Mouse (Mus musculus): ENCODE results near the gene Tns1. TPM values are rescaled to one million over a fixed set of nuclear protein-coding genes. Genes with fewer than 3 reads are reported as not detected.

Gene Tns1
- polyA plus RNA-seq, 1 experiment from 2014 or later, result 17.3 TPM

- no peaks in the 10 kb centered on the region; the same call in 1 of the 2 replicates for H3K4me1 ChIP-seq (replicated peaks; ENCODE audit: control insufficient read depth, insufficient read depth, low read length)
- H3K36me3 ChIP-seq (ENCODE audit: control insufficient read depth, insufficient read depth, low read length), result no peaks in the 10 kb centered on the region
- no peaks in the 10 kb centered on the region for H3K27me3 ChIP-seq (ENCODE audit: control insufficient read depth, insufficient read depth, low read length)
- H3K27ac ChIP-seq (ENCODE audit: low read depth, low read length), result no peak overlapping the region
- H3K9me3 ChIP-seq (ENCODE audit: control insufficient read depth, low read length), result no peaks in the 10 kb centered on the region
- WGBS, result 21% methylated on average over 2 of the region's 2 CpGs
- no peak for ATAC-seq (ENCODE audit: low FRiP score)
- DNase-seq (ENCODE audit: low spot score), result peak; percentile 86
- H3K9ac ChIP-seq (ENCODE audit: low read depth, low read length), result no peak overlapping the region
- H3K4me3 ChIP-seq (ENCODE audit: low read depth, low read length), result no peak overlapping the region
- H3K4me2 ChIP-seq (replicated peaks; ENCODE audit: low read depth, low read length), result no peak overlapping the region
Observed at GRCm38 (mm10) chr1:74077353-74077752, 46.9 kb downstream of the Tns1 start.

- H3K27ac ChIP-seq (ENCODE audit: low read depth, low read length), result no peak overlapping the region
- WGBS, result 85% methylated on average over 4 of the region's 4 CpGs
Observed at GRCm38 (mm10) chr1:74076230-74076629, 48.0 kb downstream of the Tns1 start.

DNA sequence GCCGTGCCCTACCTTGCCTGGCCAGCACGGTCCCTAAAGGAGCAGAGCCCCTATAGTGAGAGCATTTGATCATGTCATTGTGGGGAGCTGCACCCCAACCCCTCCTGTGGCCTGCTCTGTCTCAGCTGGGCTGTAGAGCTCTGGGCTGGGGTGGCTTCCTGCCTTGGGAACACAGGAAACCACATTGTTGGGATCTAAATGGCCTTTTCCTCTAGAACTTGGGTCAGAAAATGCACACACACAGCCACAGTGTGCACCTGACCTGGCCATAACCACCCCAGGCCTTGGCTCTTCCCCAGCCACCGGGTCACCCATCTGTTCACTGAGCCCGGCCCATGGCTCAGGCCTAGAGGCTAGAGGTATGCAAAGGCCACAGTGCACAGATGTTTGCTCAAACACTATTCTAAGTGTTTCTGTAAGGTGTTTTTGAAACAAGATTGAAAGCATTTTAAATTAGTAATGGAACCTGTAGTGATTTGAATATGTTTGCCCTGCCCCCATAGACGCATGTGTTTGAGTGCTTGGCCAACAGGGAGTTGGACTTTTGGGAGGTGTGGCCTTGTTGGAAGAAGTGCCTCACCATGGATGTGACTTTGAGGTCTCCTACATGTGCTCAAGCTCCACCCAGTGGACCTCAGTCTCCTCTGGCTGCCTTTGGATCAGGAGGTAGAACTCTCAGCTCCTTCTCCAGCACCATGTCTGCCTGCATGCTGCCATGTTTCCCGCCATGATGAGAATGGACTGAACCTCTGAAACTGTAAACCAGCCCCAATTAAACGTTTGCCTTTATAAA lies 49.4 kb downstream of the Tns1 start:
- 92% methylated on average over 7 of the region's 7 CpGs for whole genome bisulfite sequencing
- H3K36me3 ChIP-seq (ENCODE audit: control insufficient read depth, insufficient read depth, low read length), result no peaks in the 10 kb centered on the region
- ATAC-seq (ENCODE audit: low FRiP score), result no peak
- H3K4me3 ChIP-seq (ENCODE audit: low read depth, low read length), result no peak overlapping the region
- no peaks in the 10 kb centered on the region for H3K4me1 ChIP-seq (replicated peaks; ENCODE audit: control insufficient read depth, insufficient read depth, low read length)
- no peaks in the 10 kb centered on the region for H3K9me3 ChIP-seq (ENCODE audit: control insufficient read depth, low read length)
- no peaks in the 10 kb centered on the region for H3K27me3 ChIP-seq (ENCODE audit: control insufficient read depth, insufficient read depth, low read length)
- H3K9ac ChIP-seq (ENCODE audit: low read depth, low read length), result no peak overlapping the region
- no peak overlapping the region for H3K4me2 ChIP-seq (replicated peaks; ENCODE audit: low read depth, low read length)
- no peak overlapping the region for H3K27ac ChIP-seq (ENCODE audit: low read depth, low read length)
- DNase-seq (ENCODE audit: low spot score), result no peak

More at GRCm38 (mm10) chr1:74076230-74076629, 48.0 kb downstream of the Tns1 start:
- Histone ChIP-seq H3K36me3 (ENCODE audit: control insufficient read depth, insufficient read depth, low read length) (no peaks in the 10 kb centered on the region), H3K4me3 (ENCODE audit: low read depth, low read length) (no peak overlapping the region), H3K27me3 (ENCODE audit: control insufficient read depth, insufficient read depth, low read length) (no peaks in the 10 kb centered on the region), H3K9me3 (ENCODE audit: control insufficient read depth, low read length) (no peaks in the 10 kb centered on the region), H3K4me1 (replicated peaks; ENCODE audit: control insufficient read depth, insufficient read depth, low read length) (no peaks in the 10 kb centered on the region), H3K9ac (ENCODE audit: low read depth, low read length) (no peak overlapping the region), H3K4me2 (replicated peaks; ENCODE audit: low read depth, low read length) (no peak overlapping the region)
- DNase-seq (ENCODE audit: low spot score) (no peak), ATAC-seq (ENCODE audit: low FRiP score) (no peak)

- WGBS, result 79% methylated on average over 6 of the region's 6 CpGs
- Histone ChIP-seq H3K9me3 (ENCODE audit: control insufficient read depth, low read length) (no peaks in the 10 kb centered on the region), H3K4me2 (replicated peaks; ENCODE audit: low read depth, low read length) (no peak overlapping the region), H3K4me1 (replicated peaks; ENCODE audit: control insufficient read depth, insufficient read depth, low read length) (no peaks in the 10 kb centered on the region; the same call in none of the 2 replicates), H3K36me3 (ENCODE audit: control insufficient read depth, insufficient read depth, low read length) (no peaks in the 10 kb centered on the region), H3K27me3 (ENCODE audit: control insufficient read depth, insufficient read depth, low read length) (no peaks in the 10 kb centered on the region), H3K4me3 (ENCODE audit: low read depth, low read length) (no peak overlapping the region), H3K9ac (ENCODE audit: low read depth, low read length) (no peak overlapping the region), H3K27ac (ENCODE audit: low read depth, low read length) (no peak overlapping the region)
- DNase-seq (ENCODE audit: low spot score) (no peak), ATAC-seq (ENCODE audit: low FRiP score) (no peak)
Observed at GRCm38 (mm10) chr1:74073791-74074190, 50.5 kb downstream of the Tns1 start.

GRCm38 (mm10) chr1:74070745-74071144 lies 53.5 kb downstream of the Tns1 start:
- 84% methylated on average over 4 of the region's 4 CpGs for WGBS
- no peaks in the 10 kb centered on the region for H3K36me3 ChIP-seq (ENCODE audit: control insufficient read depth, insufficient read depth, low read length)
- H3K4me1 ChIP-seq (replicated peaks; ENCODE audit: control insufficient read depth, insufficient read depth, low read length), result peaks cover 6% of the 10 kb centered on the region
- no peak overlapping the region for H3K4me3 ChIP-seq (ENCODE audit: low read depth, low read length)
- H3K4me2 ChIP-seq (replicated peaks; ENCODE audit: low read depth, low read length), result no peak overlapping the region
- H3K9ac ChIP-seq (ENCODE audit: low read depth, low read length), result no peak overlapping the region
- DNase-seq (ENCODE audit: low spot score) (no peak), ATAC-seq (ENCODE audit: low FRiP score) (no peak)
- no peaks in the 10 kb centered on the region for H3K9me3 ChIP-seq (ENCODE audit: control insufficient read depth, low read length)
- H3K27me3 ChIP-seq (ENCODE audit: control insufficient read depth, insufficient read depth, low read length), result no peaks in the 10 kb centered on the region; the same call in 1 of the 2 replicates
- H3K27ac ChIP-seq (ENCODE audit: low read depth, low read length), result no peak overlapping the region

DNA sequence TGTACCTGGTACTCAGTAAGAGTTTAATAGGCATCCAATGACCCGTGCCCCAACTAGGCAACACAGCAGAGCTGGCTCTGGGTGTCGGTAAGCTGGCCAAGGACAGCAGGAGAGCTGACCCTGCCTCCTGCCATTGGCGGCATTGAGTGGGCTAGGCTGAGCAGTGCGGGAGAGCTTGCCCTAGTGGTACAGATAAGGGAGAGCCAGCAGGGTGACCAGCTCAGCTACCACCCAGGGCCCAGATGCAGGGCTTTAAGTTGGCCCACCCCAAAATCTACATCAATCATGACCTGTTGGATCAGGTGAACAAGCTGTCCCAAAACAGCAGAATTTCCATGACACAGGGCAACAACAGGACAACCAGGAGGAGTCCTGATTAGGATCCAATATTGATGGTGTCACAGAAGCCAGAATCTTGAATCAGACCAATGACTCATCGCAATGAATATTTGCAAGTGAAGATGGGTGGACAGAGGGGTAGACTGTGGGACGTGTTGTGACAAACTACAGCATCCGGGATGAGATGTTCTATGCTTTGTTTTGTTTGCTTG lies 54.2 kb downstream of the Tns1 start:
- H3K9ac ChIP-seq (ENCODE audit: low read depth, low read length), result no peak overlapping the region
- peaks cover 6% of the 10 kb centered on the region for H3K4me1 ChIP-seq (replicated peaks; ENCODE audit: control insufficient read depth, insufficient read depth, low read length)
- no peaks in the 10 kb centered on the region for H3K36me3 ChIP-seq (ENCODE audit: control insufficient read depth, insufficient read depth, low read length)
- H3K27ac ChIP-seq (ENCODE audit: low read depth, low read length), result no peak overlapping the region
- H3K9me3 ChIP-seq (ENCODE audit: control insufficient read depth, low read length), result no peaks in the 10 kb centered on the region
- no peak overlapping the region for H3K4me2 ChIP-seq (replicated peaks; ENCODE audit: low read depth, low read length)
- H3K4me3 ChIP-seq (ENCODE audit: low read depth, low read length), result no peak overlapping the region
- H3K27me3 ChIP-seq (ENCODE audit: control insufficient read depth, insufficient read depth, low read length), result no peaks in the 10 kb centered on the region; the same call in 1 of the 2 replicates
- no peak for DNase-seq (ENCODE audit: low spot score)
- ATAC-seq (ENCODE audit: low FRiP score), result no peak
- 79% methylated on average over 7 of the region's 7 CpGs for WGBS

DNA sequence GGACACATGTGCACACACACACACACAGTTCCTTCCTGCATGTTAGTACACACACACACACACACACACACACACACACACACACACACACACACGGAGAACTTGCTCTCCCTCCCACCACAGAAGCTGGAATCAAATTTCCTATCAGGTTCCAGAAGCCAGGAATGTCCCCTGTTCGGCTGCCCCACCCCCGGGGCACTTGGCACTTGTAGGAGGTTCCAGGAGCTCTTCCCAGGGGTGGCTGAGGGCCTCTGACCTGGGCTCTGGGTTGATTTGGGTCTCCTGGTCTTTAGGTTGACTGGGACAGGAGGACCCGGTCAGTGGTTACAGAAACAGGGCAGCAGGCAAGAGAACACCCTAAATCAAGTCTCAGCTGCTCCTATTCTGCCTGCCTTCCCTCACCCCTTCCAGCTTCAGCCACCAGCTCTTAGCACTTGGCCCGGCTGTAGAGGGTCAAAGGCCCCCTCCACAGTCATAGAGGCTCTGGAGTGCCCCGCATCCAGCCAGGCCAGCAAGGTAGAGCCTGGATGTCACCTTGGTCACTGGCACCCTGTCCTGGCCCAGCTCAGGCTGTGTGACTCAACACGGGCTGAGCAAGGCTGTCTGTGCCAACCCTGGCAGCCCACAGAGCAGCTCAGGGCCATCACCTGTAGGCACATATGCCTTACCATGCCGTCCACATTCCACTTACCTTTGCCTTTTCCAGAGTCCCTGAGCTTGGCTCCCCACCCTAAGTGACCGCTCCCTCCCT lies 55.0 kb downstream of the Tns1 start:
- WGBS, result 48% methylated on average over 9 of the region's 9 CpGs

DNA sequence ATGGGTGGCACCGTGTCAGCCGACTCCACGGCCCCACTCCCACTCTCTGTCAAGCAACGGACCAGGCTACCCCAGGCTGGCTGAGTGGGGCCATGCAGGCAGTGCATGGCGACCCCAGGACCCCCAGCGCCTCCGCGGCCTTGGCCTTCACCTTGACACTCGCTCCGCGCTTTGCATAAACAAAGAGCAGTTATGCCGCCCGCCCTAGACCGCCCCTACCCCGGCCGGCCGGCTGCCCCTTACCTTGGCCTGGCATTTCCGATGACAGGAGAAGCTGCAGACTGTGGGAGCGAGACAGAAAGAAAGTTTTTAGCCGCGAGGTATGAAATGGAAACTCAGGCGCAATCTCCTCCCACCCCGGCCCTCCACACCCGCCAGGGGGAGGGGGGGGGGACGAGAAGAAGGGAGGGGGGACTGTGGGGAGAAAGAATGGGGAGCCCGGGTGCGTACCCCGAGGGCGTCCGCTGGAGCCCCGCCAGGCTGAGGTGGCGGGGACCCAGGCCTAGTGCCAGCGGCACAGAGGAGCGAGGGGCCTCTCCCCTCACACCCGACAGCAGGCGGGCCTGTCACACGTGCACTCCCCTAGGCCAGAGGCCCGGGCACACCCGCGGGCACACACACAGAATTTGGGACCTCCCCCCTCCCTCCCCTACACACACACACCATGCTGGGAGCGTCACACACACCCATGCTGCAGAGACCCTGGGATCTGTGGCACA lies 55.7 kb downstream of the Tns1 start:
- H3K9ac ChIP-seq (ENCODE audit: low read depth, low read length), result peak overlapping the region; percentile 40
- H3K4me1 ChIP-seq (replicated peaks; ENCODE audit: control insufficient read depth, insufficient read depth, low read length), result peaks cover 6% of the 10 kb centered on the region
- WGBS, result 4% methylated on average over 36 of the region's 41 CpGs
- H3K9me3 ChIP-seq (ENCODE audit: control insufficient read depth, low read length), result no peaks in the 10 kb centered on the region
- DNase-seq (ENCODE audit: low spot score) (peak; percentile 39), ATAC-seq (ENCODE audit: low FRiP score) (peak; percentile 35; the same call in 1 of the 2 replicates)
- no peaks in the 10 kb centered on the region for H3K36me3 ChIP-seq (ENCODE audit: control insufficient read depth, insufficient read depth, low read length)
- no peaks in the 10 kb centered on the region; the same call in 1 of the 2 replicates for H3K27me3 ChIP-seq (ENCODE audit: control insufficient read depth, insufficient read depth, low read length)
- peak overlapping the region; percentile 53 for H3K4me2 ChIP-seq (replicated peaks; ENCODE audit: low read depth, low read length)
- peak overlapping the region; percentile 24 for H3K4me3 ChIP-seq (ENCODE audit: low read depth, low read length)
- H3K27ac ChIP-seq (ENCODE audit: low read depth, low read length), result no peak overlapping the region

More for the DNA sequence above, 55.0 kb downstream of the Tns1 start:
- Histone ChIP-seq H3K4me3 (ENCODE audit: low read depth, low read length) (no peak overlapping the region), H3K27ac (ENCODE audit: low read depth, low read length) (no peak overlapping the region), H3K9ac (ENCODE audit: low read depth, low read length) (no peak overlapping the region), H3K27me3 (ENCODE audit: control insufficient read depth, insufficient read depth, low read length) (no peaks in the 10 kb centered on the region; the same call in 1 of the 2 replicates), H3K9me3 (ENCODE audit: control insufficient read depth, low read length) (no peaks in the 10 kb centered on the region), H3K36me3 (ENCODE audit: control insufficient read depth, insufficient read depth, low read length) (no peaks in the 10 kb centered on the region), H3K4me1 (replicated peaks; ENCODE audit: control insufficient read depth, insufficient read depth, low read length) (peaks cover 6% of the 10 kb centered on the region), H3K4me2 (replicated peaks; ENCODE audit: low read depth, low read length) (peak overlapping the region; percentile 53)
- no peak for ATAC-seq (ENCODE audit: low FRiP score)
- peak; percentile 35 for DNase-seq (ENCODE audit: low spot score)
